Mouse (Mus musculus): Measurements from ENCODE around the gene Vash1. TPM values are rescaled to one million over a fixed set of nuclear protein-coding genes. Genes with fewer than 3 reads are reported as not detected.

The Vash1 gene
- polyA plus RNA-seq, 1 experiment from 2014 or later: 14.2 TPM

- Histone ChIP-seq H3K4me1 (ENCODE audit: insufficient read depth) (0 out of 2 replicates have a peak, but pooled peaks cover 8% of the 10 kb centered on the region), H3K4me2 (no peak overlapping the region), H3K9me3 (ENCODE audit: low read depth, low read length) (no peaks in the 10 kb centered on the region), H3K27ac (ENCODE audit: low read depth) (no peak overlapping the region), H3K4me3 (ENCODE audit: low read depth, low read length) (no peak overlapping the region), H3K27me3 (ENCODE audit: insufficient read depth, low read length) (no peaks in the 10 kb centered on the region), H3K9ac (no peak overlapping the region), H3K36me3 (ENCODE audit: insufficient read depth) (peaks cover 18% of the 10 kb centered on the region; the same call in 1 of the 2 replicates)
- 96% methylated on average over 27 of the region's 27 CpGs for WGBS
- DNase-seq (no peak), ATAC-seq (ENCODE audit: insufficient read depth) (no peak)
- TF ChIP-seq CTCF (IDR thresholded peaks at IDR 0.05; ENCODE audit: low read depth): no peak
Measured at GRCm38 (mm10) chr12:86688917-86689316, 10.4 kb downstream of the Vash1 start.

- no peaks in the 10 kb centered on the region for H3K27me3 ChIP-seq (ENCODE audit: insufficient read depth, low read length)
- ATAC-seq (ENCODE audit: insufficient read depth): no peak
- 70% methylated on average over 12 of the region's 12 CpGs for WGBS
- no peak overlapping the region for H3K4me3 ChIP-seq (ENCODE audit: low read depth, low read length)
- no peak for DNase-seq
- peak overlapping the region; percentile 36; the same call in 1 of the 2 replicates for H3K27ac ChIP-seq (ENCODE audit: low read depth)
- H3K9me3 ChIP-seq (ENCODE audit: low read depth, low read length): no peaks in the 10 kb centered on the region
- H3K36me3 ChIP-seq (ENCODE audit: insufficient read depth): peaks cover 23% of the 10 kb centered on the region; the same call in 1 of the 2 replicates
- TF ChIP-seq CTCF (IDR thresholded peaks at IDR 0.05; ENCODE audit: low read depth): no peak
- no peak overlapping the region for H3K9ac ChIP-seq
- H3K4me1 ChIP-seq (ENCODE audit: insufficient read depth): 0 out of 2 replicates have a peak, but pooled peaks cover 8% of the 10 kb centered on the region
- H3K4me2 ChIP-seq: no peak overlapping the region
Measured at GRCm38 (mm10) chr12:86690700-86691485, 12.4 kb downstream of the Vash1 start.

- no peaks in the 10 kb centered on the region for H3K27me3 ChIP-seq (ENCODE audit: insufficient read depth, low read length)
- DNase-seq (peak; percentile 78), ATAC-seq (ENCODE audit: insufficient read depth) (peak; percentile 59)
- H3K36me3 ChIP-seq (ENCODE audit: insufficient read depth): peaks cover 20% of the 10 kb centered on the region; the same call in 1 of the 2 replicates
- no peak overlapping the region for H3K4me3 ChIP-seq (ENCODE audit: low read depth, low read length)
- no peak overlapping the region for H3K9ac ChIP-seq
- peak overlapping the region; percentile 37; the same call in 1 of the 2 replicates for H3K27ac ChIP-seq (ENCODE audit: low read depth)
- H3K9me3 ChIP-seq (ENCODE audit: low read depth, low read length): no peaks in the 10 kb centered on the region
- H3K4me1 ChIP-seq (ENCODE audit: insufficient read depth): 0 out of 2 replicates have a peak, but pooled peaks cover 5% of the 10 kb centered on the region
- H3K4me2 ChIP-seq: no peak overlapping the region
- 35% methylated on average over 5 of the region's 5 CpGs for WGBS
- no peak for TF ChIP-seq CTCF (IDR thresholded peaks at IDR 0.05; ENCODE audit: low read depth)
Measured at GRCm38 (mm10) chr12:86692471-86693356, 14.2 kb downstream of the Vash1 start.

GRCm38 (mm10) chr12:86693389-86693788 is 14.9 kb downstream of the Vash1 start:
- Histone ChIP-seq H3K36me3 (ENCODE audit: insufficient read depth) (peaks cover 20% of the 10 kb centered on the region; the same call in 1 of the 2 replicates), H3K27me3 (ENCODE audit: insufficient read depth, low read length) (no peaks in the 10 kb centered on the region), H3K4me3 (ENCODE audit: low read depth, low read length) (no peak overlapping the region), H3K4me1 (ENCODE audit: insufficient read depth) (0 out of 2 replicates have a peak, but pooled peaks cover 5% of the 10 kb centered on the region), H3K9ac (no peak overlapping the region), H3K27ac (ENCODE audit: low read depth) (no peak overlapping the region), H3K9me3 (ENCODE audit: low read depth, low read length) (no peaks in the 10 kb centered on the region), H3K4me2 (no peak overlapping the region)
- DNase-seq (no peak), ATAC-seq (ENCODE audit: insufficient read depth) (no peak)
- TF ChIP-seq CTCF (IDR thresholded peaks at IDR 0.05; ENCODE audit: low read depth): no peak

GRCm38 (mm10) chr12:86694441-86694840 is 15.9 kb downstream of the Vash1 start:
- no peaks in the 10 kb centered on the region for H3K9me3 ChIP-seq (ENCODE audit: low read depth, low read length)
- no peaks in the 10 kb centered on the region for H3K27me3 ChIP-seq (ENCODE audit: insufficient read depth, low read length)
- H3K36me3 ChIP-seq (ENCODE audit: insufficient read depth): 0 out of 2 replicates have a peak, but pooled peaks cover 14% of the 10 kb centered on the region
- no peak overlapping the region for H3K4me2 ChIP-seq
- TF ChIP-seq CTCF (IDR thresholded peaks at IDR 0.05; ENCODE audit: low read depth): no peak
- H3K27ac ChIP-seq (ENCODE audit: low read depth): no peak overlapping the region
- H3K4me3 ChIP-seq (ENCODE audit: low read depth, low read length): no peak overlapping the region
- ATAC-seq (ENCODE audit: insufficient read depth): no peak
- DNase-seq: no peak
- H3K4me1 ChIP-seq (ENCODE audit: insufficient read depth): 0 out of 2 replicates have a peak, but pooled peaks cover 5% of the 10 kb centered on the region
- WGBS: 83% methylated on average over 1 of the region's 1 CpGs
- H3K9ac ChIP-seq: no peak overlapping the region

- no peak for ATAC-seq (ENCODE audit: insufficient read depth)
- 0 out of 2 replicates have a peak, but pooled peaks cover 7% of the 10 kb centered on the region for H3K36me3 ChIP-seq (ENCODE audit: insufficient read depth)
- DNase-seq: no peak
- H3K4me1 ChIP-seq (ENCODE audit: insufficient read depth): 0 out of 2 replicates have a peak, but pooled peaks cover 8% of the 10 kb centered on the region
- H3K27me3 ChIP-seq (ENCODE audit: insufficient read depth, low read length): no peaks in the 10 kb centered on the region
- H3K9ac ChIP-seq: no peak overlapping the region
- H3K27ac ChIP-seq (ENCODE audit: low read depth): no peak overlapping the region
- H3K9me3 ChIP-seq (ENCODE audit: low read depth, low read length): no peaks in the 10 kb centered on the region
- TF ChIP-seq CTCF (IDR thresholded peaks at IDR 0.05; ENCODE audit: low read depth): no peak
- no peak overlapping the region for H3K4me2 ChIP-seq
- 60% methylated on average over 2 of the region's 2 CpGs for WGBS
- no peak overlapping the region for H3K4me3 ChIP-seq (ENCODE audit: low read depth, low read length)
Measured at GRCm38 (mm10) chr12:86697996-86698395, 19.5 kb downstream of the Vash1 start.

Data from lung, embryonic 14.5 days (tissue).